Mouse (Mus musculus) MEL (cell line): Measurements from ENCODE around the gene B130006D01Rik.

Experiments used
- CTCF ChIP-seq, 3 experiments: IDR thresholded peaks in 2 of 3; conservative IDR thresholded peaks in 1 of 3; 2 replicates each; pipeline ENCODE4 v1.5.1; 2011 to 2012; ENCODE audit warnings: low read length in 3 of 3, low read depth in 2 of 3, mild to moderate bottlenecking in 2 of 3, improper control_type of control experiment in 1 of 3, inconsistent platforms in 1 of 3, mixed read lengths in 1 of 3, moderate library complexity in 1 of 3; ENCODE audit not compliant: control insufficient read depth in 1 of 3, insufficient read depth in 1 of 3, poor library complexity in 1 of 3, severe bottlenecking in 1 of 3
- POLR2A ChIP-seq, 2 experiments: IDR thresholded peaks; 2 replicates each; pipeline ENCODE4 v1.6.1; 2011 to 2012; ENCODE audit warnings: low read length in 2 of 2, mild to moderate bottlenecking in 2 of 2, control low read depth in 1 of 2, improper control_type of control experiment in 1 of 2, low read depth in 1 of 2, moderate library complexity in 1 of 2; ENCODE audit not compliant: control insufficient read depth in 1 of 2, insufficient read depth in 1 of 2, poor library complexity in 1 of 2
- POLR2AphosphoS2 ChIP-seq: IDR thresholded peaks from 2 replicates; pipeline ENCODE4 v1.6.1; 2011; ENCODE audit warnings: low read length, improper control_type of control experiment
- RAD21 ChIP-seq: IDR thresholded peaks from 2 replicates; pipeline ENCODE4 v1.6.1; 2011; ENCODE audit warnings: mild to moderate bottlenecking, low read depth, low read length, improper control_type of control experiment
- ZMIZ1 ChIP-seq: IDR thresholded peaks from 2 replicates; pipeline ENCODE4 v1.6.1; 2012; ENCODE audit warnings: low read depth, mild to moderate bottlenecking, inconsistent platforms, low read length, improper control_type of control experiment, moderate library complexity

DNA sequence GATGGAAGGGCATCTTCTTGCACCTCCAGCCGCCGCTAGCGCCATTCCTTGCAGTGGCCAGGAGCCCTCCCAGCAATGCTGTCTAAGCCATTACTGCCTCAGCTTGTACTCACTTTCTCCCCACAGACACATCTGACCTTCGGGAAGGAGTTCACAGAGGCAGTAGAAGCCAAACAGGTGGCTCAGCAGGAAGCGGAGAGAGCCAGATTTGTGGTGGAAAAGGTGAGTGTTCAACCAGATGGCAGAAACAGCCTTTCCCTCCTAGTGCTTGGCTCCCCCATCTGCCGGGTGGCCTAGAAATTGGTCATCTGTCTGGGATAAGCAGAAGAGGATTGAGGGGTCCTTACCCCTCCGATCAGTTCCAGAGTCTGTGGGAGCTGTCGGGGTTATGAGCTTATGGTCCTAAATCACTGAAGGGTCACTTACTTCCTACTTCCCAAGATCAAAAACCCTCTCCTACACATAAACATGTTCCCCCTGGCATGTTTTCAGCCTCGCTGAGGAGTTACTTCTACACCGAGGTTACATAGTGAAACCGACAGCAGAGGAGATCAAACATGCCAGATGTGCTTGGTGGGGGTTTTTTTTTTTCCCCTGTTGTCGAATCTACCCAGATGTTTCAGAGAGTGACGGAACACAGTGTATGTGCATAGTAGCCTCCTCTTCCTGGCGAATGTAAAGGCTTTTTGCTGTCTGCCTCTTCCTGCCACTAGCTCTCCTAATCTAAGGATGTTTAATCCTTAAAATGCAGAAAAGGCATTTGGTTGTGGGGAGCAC, 45.3 kb upstream of the B130006D01Rik start:
- TF ChIP-seq CTCF (IDR thresholded peaks at IDR 0.05 in 2 of 3, conservative IDR thresholded peaks at IDR 0.05 in 1 of 3; ENCODE audit: control insufficient read depth in 1 of 3, insufficient read depth in 1 of 3, low read depth in 2 of 3, low read length in 3 of 3, poor library complexity in 1 of 3, severe bottlenecking in 1 of 3) = no peak
- TF ChIP-seq POLR2AphosphoS2 = no peak
- no peak for TF ChIP-seq ZMIZ1
- TF ChIP-seq POLR2A (IDR thresholded peaks at IDR 0.05; ENCODE audit: control insufficient read depth in 1 of 2, insufficient read depth in 1 of 2, low read depth in 1 of 2, low read length in 2 of 2, poor library complexity in 1 of 2) = no peak
- TF ChIP-seq RAD21 = no peak
